Mouse (Mus musculus) heart, adult 8-10 months (tissue): ENCODE results near the gene Capg. TPM values are rescaled to one million over a fixed set of nuclear protein-coding genes. Genes with fewer than 3 reads are reported as not detected.

Experiments
- DNase-seq: peaks from one replicate; pipeline ENCODE4 v3.0.0; 2022; ENCODE audit warnings: low spot score
- total RNA-seq, 4 experiments: library from RNA; stranded (reverse); gene quantifications; 2 replicates each; pipeline ENCODE4 v1.2.4; 2022

Capg gene
- total RNA-seq, 4 experiments from 2014 or later: 7.5 to 11.8 (median 9.2) TPM

DNA sequence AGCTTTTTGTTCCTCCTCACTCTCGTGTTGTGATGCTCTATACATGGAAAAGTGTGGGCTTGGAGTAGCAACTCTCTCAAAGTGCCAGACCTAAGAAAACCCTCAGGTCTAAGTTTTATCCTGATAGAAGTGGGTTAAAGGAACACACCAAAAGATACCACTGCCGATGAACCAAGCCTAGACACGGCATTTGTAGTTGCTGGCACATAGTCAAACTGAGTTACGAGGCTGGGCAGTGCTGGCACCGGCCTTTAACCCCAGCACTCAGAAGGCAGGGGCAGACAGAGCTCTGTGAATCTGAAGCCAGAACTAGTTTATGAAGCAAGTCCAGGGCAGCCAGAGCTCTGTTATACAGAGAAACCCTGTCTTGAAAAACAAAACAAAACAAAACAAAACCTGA, 63.5 kb downstream of the Capg start:
- no peak for DNase-seq

DNA sequence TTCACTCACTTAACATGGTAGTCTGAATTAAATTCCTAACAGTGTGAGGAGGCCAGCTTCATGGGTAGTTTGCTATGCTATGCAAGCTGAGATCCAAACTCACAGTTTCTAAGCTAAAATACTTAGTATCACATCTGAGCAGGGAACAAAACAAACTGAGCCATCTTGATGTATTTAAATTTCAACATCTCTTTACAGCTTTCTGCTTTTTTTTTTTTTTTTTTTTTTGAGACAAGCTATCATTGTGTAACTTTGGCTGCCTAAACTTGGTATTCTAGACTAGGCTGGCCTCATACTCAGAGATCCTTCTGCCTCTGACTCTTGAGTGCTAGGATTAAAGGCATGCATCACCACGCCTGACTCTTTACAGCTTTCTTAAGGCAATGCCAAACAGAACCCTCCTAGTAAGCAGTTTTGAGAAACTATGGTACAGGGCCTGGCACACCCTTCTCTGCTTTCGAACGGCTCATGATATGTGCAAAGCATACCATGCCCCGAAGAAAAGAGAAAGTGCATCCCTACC, 64.5 kb downstream of the Capg start:
- DNase-seq: no peak

DNA sequence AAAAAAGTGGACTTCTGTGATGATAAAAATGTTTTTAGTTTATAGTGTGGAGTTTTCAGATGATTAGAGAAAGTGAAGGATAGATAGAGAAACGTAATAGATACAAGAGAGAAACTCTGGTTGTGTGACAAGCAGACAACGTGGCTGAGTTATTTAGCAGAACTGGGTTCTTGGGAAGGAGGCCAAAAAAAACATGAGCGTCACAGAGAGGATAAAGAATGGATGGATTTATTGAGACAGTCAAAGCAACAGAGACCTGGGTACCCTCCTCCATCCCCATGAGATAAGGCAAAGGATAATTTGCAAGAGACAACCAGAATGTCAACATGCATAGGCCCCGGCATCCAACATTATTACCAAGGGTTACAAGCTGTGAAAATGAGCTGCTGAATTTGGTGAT, 66.1 kb downstream of the Capg start:
- no peak for DNase-seq

Other genes starting within 250 kb of the Capg start
- under 1 TPM in 1 of 4 experiments, not detected in 3; 0.23 TPM for gene Sftpb, start 239.8 kb upstream of the Capg start, total RNA-seq
- 10 to 100 TPM; 14.4 to 20.0 (median 15.2) TPM for gene Usp39, start 199.2 kb upstream of the Capg start, total RNA-seq
- 10 to 100 TPM in 1 of 4 experiments, 1 to 10 TPM in 3; 7.6 to 10.4 (median 8.0) TPM for gene 0610030E20Rik, start 197.1 kb upstream of the Capg start, total RNA-seq
- 10 to 100 TPM; 20.4 to 24.3 (median 22.2) TPM for gene Tmem150a, start 188.9 kb upstream of the Capg start, total RNA-seq
- 10 to 100 TPM; 39.5 to 49.6 (median 41.5) TPM for gene Rnf181, start 177.4 kb upstream of the Capg start, total RNA-seq
- gene Vamp5, start 163.9 kb upstream of the Capg start, total RNA-seq: 10 to 100 TPM; 58.0 to 68.1 (median 61.2) TPM
- gene Vamp8, start 153.7 kb upstream of the Capg start, total RNA-seq: 10 to 100 TPM; 58.8 to 80.9 (median 70.8) TPM
- 10 to 100 TPM; 30.9 to 38.9 (median 33.8) TPM for gene Ggcx, start 130.1 kb upstream of the Capg start, total RNA-seq
- gene Mat2a, start 104.8 kb upstream of the Capg start, total RNA-seq: 100 to 1,000 TPM; 112 to 150 (median 119) TPM
- not detected for gene Sh2d6, start 22.7 kb upstream of the Capg start, total RNA-seq
- gene Elmod3, start 54.0 kb downstream of the Capg start, total RNA-seq: 10 to 100 TPM; 12.1 to 16.4 (median 14.5) TPM
- gene Retsat, start 54.1 kb downstream of the Capg start, total RNA-seq: 100 to 1,000 TPM; 170 to 247 (median 189) TPM
- gene Tgoln1, start 72.6 kb downstream of the Capg start, total RNA-seq: 10 to 100 TPM; 63.6 to 67.4 (median 65.5) TPM
- gene Tcf7l1, start 244.9 kb downstream of the Capg start, total RNA-seq: 1 to 10 TPM; 6.8 to 9.2 (median 7.9) TPM